Mouse (Mus musculus): ENCODE results near the gene Hyou1. TPM values are rescaled to one million over a fixed set of nuclear protein-coding genes. Genes with fewer than 3 reads are reported as not detected.

Hyou1 gene
- polyA plus RNA-seq, 1 experiment from 2014 or later = 26.8 TPM

DNA sequence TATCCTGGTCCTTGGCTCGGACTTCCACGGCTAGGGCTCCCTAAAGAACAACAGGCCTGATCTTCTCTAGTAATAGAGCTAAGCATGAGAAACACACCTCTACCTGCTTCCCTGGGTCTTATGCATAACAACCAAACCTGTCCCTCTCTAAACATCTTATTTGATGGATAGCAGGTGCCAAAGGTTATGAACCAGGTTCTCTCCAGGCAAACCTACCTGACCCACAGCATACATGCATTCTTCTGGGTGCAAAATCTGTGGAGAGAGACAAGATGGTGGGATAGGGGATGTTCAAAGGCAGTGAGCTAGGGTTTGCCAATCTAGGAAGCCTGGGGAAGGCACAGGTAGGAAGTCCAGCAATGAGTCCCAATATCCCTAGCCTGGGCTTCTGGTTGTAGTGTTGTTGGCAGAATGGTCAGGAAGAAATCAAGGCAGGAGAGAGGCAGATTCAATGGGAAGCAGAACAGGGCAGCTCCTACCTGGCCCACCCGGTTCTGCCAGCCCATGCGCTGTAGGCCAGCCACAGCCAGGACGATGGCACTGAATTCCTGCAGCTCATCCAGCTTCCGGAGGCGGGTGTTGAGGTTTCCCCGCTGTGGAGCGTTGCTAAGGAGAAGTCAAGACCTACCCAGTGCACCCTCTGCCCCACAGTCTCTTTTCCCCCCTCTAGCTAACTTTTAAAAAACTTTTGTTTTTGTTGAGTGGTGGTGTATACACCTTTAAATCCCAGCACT lies 41.7 kb upstream of the Hyou1 start:
- no peaks in the 10 kb centered on the region for H3K27me3 ChIP-seq (ENCODE audit: control insufficient read depth, insufficient read depth, low read depth, low read length)
- 57% methylated on average over 9 of the region's 9 CpGs for WGBS
- no peaks in the 10 kb centered on the region for H3K9me3 ChIP-seq (replicated peaks; ENCODE audit: control insufficient read depth, low read length, poor library complexity, severe bottlenecking)
- no peak overlapping the region for H3K4me2 ChIP-seq (ENCODE audit: low read length)
- H3K27ac ChIP-seq (ENCODE audit: low read length) = no peak overlapping the region
- no peak overlapping the region for H3K9ac ChIP-seq (ENCODE audit: low read depth, low read length)
- H3K4me3 ChIP-seq (ENCODE audit: low read depth, low read length) = no peak overlapping the region
- peaks cover 12% of the 10 kb centered on the region for H3K36me3 ChIP-seq (ENCODE audit: control insufficient read depth, insufficient read depth, low read length)
- no peak for ATAC-seq
- H3K4me1 ChIP-seq (ENCODE audit: control insufficient read depth, insufficient read depth, low read length) = peaks cover 18% of the 10 kb centered on the region

GRCm38 (mm10) chr9:44338574-44338973 lies 40.7 kb upstream of the Hyou1 start:
- peaks cover 5% of the 10 kb centered on the region; the same call in 1 of the 2 replicates for H3K36me3 ChIP-seq (ENCODE audit: control insufficient read depth, insufficient read depth, low read length)
- peaks cover 23% of the 10 kb centered on the region for H3K4me1 ChIP-seq (ENCODE audit: control insufficient read depth, insufficient read depth, low read length)
- no peak for ATAC-seq
- WGBS = 80% methylated on average over 5 of the region's 5 CpGs
- no peaks in the 10 kb centered on the region for H3K27me3 ChIP-seq (ENCODE audit: control insufficient read depth, insufficient read depth, low read depth, low read length)
- no peak overlapping the region for H3K4me3 ChIP-seq (ENCODE audit: low read depth, low read length)
- H3K9ac ChIP-seq (ENCODE audit: low read depth, low read length) = no peak overlapping the region
- H3K9me3 ChIP-seq (replicated peaks; ENCODE audit: control insufficient read depth, low read length, poor library complexity, severe bottlenecking) = no peaks in the 10 kb centered on the region
- H3K4me2 ChIP-seq (ENCODE audit: low read length) = no peak overlapping the region
- H3K27ac ChIP-seq (ENCODE audit: low read length) = no peak overlapping the region

DNA sequence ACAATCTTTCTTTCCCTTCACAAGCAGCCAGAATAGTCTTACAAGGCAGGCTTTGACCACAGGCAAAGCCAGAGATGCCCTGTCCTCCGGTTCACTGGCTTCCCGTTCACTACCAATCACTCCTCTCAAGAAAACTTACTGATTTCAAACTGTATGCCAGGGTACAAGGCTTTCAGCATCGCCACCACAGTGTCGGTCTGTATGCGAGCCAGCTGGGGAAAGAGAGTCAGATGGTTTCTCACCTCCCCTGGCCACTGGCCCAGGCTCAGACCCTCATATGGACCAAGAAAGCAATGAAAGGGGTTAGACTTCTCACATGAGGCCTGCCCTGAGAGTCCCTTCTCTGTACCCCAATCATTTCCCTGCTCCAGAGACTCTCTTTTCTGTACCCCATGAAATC lies 37.8 kb upstream of the Hyou1 start:
- Histone ChIP-seq H3K4me2 (ENCODE audit: low read length) (no peak overlapping the region), H3K27ac (ENCODE audit: low read length) (no peak overlapping the region), H3K9ac (ENCODE audit: low read depth, low read length) (no peak overlapping the region), H3K36me3 (ENCODE audit: control insufficient read depth, insufficient read depth, low read length) (peaks cover 5% of the 10 kb centered on the region; the same call in 1 of the 2 replicates), H3K4me1 (ENCODE audit: control insufficient read depth, insufficient read depth, low read length) (peaks cover 15% of the 10 kb centered on the region), H3K4me3 (ENCODE audit: low read depth, low read length) (no peak overlapping the region), H3K9me3 (replicated peaks; ENCODE audit: control insufficient read depth, low read length, poor library complexity, severe bottlenecking) (no peaks in the 10 kb centered on the region), H3K27me3 (ENCODE audit: control insufficient read depth, insufficient read depth, low read depth, low read length) (no peaks in the 10 kb centered on the region)
- 94% methylated on average over 5 of the region's 5 CpGs for WGBS
- ATAC-seq = no peak

DNA sequence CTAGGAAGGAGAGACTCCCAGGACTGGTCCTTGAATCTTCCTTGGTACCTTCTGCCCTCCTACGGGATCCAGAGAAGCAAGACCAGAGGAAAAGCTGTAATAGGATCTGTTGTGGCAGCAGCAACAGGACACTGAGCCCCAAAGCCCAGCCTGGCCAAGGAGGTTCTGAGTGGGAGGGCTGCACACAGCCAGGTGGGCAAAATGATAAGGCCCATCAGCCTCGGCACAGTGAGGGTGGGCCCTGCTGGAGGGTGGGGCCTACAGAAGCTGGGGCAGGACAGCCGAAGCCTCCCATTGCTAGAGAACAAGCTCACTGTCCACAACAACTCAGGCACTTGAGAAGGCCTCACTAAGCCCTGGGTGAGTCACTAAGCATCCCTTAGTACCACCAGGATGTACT lies 37.1 kb upstream of the Hyou1 start:
- Histone ChIP-seq H3K27me3 (ENCODE audit: control insufficient read depth, insufficient read depth, low read depth, low read length) (no peaks in the 10 kb centered on the region), H3K36me3 (ENCODE audit: control insufficient read depth, insufficient read depth, low read length) (peaks cover 5% of the 10 kb centered on the region; the same call in 1 of the 2 replicates), H3K27ac (ENCODE audit: low read length) (no peak overlapping the region), H3K4me1 (ENCODE audit: control insufficient read depth, insufficient read depth, low read length) (peaks cover 8% of the 10 kb centered on the region), H3K4me2 (ENCODE audit: low read length) (no peak overlapping the region), H3K4me3 (ENCODE audit: low read depth, low read length) (no peak overlapping the region), H3K9ac (ENCODE audit: low read depth, low read length) (peak overlapping the region; percentile 31; the same call in 1 of the 2 replicates), H3K9me3 (replicated peaks; ENCODE audit: control insufficient read depth, low read length, poor library complexity, severe bottlenecking) (no peaks in the 10 kb centered on the region)
- no peak for ATAC-seq
- 76% methylated on average over 3 of the region's 3 CpGs for WGBS

DNA sequence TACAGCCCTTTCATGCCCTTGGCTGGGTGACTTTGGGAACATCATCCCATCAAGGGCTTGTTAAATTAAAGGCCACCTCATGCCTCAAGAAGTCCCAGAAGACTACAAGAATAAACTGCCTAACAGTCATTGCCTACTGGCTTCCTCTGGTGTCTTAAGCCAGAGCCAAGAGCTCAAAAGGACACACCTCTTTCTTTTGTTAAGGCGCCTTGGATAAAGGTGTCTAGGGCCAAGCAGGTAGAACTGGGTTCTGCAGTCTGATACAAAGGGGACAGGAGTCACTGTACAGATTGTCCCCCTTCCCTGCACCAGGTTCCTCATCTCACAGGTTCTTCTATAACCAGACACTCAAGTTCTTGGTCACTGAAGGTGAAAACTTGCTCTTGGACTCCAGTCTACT lies 36.7 kb upstream of the Hyou1 start:
- Histone ChIP-seq H3K9me3 (replicated peaks; ENCODE audit: control insufficient read depth, low read length, poor library complexity, severe bottlenecking) (no peaks in the 10 kb centered on the region), H3K9ac (ENCODE audit: low read depth, low read length) (no peak overlapping the region), H3K36me3 (ENCODE audit: control insufficient read depth, insufficient read depth, low read length) (peaks cover 7% of the 10 kb centered on the region; the same call in 1 of the 2 replicates), H3K4me2 (ENCODE audit: low read length) (no peak overlapping the region), H3K4me3 (ENCODE audit: low read depth, low read length) (no peak overlapping the region), H3K4me1 (ENCODE audit: control insufficient read depth, insufficient read depth, low read length) (peaks cover 8% of the 10 kb centered on the region), H3K27ac (ENCODE audit: low read length) (no peak overlapping the region), H3K27me3 (ENCODE audit: control insufficient read depth, insufficient read depth, low read depth, low read length) (no peaks in the 10 kb centered on the region)
- 80% methylated on average over 1 of the region's 1 CpGs for WGBS
- no peak for ATAC-seq

- Histone ChIP-seq H3K4me2 (ENCODE audit: low read length) (peak overlapping the region; percentile 79), H3K9me3 (replicated peaks; ENCODE audit: control insufficient read depth, low read length, poor library complexity, severe bottlenecking) (no peaks in the 10 kb centered on the region), H3K9ac (ENCODE audit: low read depth, low read length) (peak overlapping the region; percentile 76), H3K4me1 (ENCODE audit: control insufficient read depth, insufficient read depth, low read length) (peaks cover 6% of the 10 kb centered on the region), H3K27ac (ENCODE audit: low read length) (peak overlapping the region; percentile 94), H3K36me3 (ENCODE audit: control insufficient read depth, insufficient read depth, low read length) (peaks cover 14% of the 10 kb centered on the region), H3K4me3 (ENCODE audit: low read depth, low read length) (peak overlapping the region; percentile 57), H3K27me3 (ENCODE audit: control insufficient read depth, insufficient read depth, low read depth, low read length) (no peaks in the 10 kb centered on the region)
- peak; percentile 12 for ATAC-seq
- WGBS = 14% methylated on average over 6 of the region's 6 CpGs
Measured at GRCm38 (mm10) chr9:44343290-44343689, 36.0 kb upstream of the Hyou1 start.

GRCm38 (mm10) chr9:44343781-44344421 lies 35.4 kb upstream of the Hyou1 start, which contains the start of gene Hmbs:
Hmbs (minus strand) TSS chr9:44344228.
- WGBS = under 1% methylated on average over 39 of the region's 39 CpGs

DNA sequence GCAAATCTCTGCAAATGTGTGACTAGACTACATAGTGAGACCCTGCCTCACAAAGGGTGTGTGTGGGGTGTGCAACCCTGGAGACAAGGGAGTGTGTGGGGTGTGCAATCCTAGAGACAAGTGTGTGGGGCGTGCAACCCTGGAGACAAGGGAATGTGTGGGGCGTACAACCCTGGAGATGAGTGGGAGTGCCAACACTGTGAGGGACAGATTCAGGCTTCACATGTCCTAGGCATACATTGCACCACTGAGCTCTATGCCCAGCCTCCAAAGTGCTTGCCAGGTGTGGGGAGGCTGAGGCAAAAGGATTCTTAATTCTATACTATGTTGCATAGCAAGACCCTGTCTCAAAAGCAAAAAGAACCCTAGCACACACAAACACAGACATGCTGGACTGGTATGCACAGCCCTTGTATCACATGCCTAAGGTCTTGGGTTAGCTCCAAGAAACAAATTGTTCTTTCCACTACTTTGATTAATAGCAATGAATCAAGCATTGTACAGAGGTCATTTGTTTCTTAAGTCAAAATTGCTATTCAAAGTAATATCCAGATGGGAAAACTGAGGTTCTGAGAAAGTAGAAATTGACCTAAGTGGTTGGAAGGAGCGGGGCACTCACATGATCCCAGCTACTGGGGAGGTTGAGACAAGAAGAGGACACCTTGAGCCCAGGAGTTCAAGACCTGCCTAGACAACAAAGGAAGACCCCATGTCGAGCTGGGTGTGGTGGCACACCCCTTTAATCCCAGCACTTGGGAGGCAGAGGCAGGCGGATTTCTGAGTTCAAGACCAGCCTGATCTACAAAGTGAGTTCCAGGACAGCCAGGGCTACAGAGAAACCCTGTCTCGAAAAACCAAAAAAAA lies 33.5 kb upstream of the Hyou1 start:
- H3K4me2 ChIP-seq (ENCODE audit: low read length) = no peak overlapping the region
- peaks cover 25% of the 10 kb centered on the region for H3K36me3 ChIP-seq (ENCODE audit: control insufficient read depth, insufficient read depth, low read length)
- H3K27ac ChIP-seq (ENCODE audit: low read length) = no peak overlapping the region
- WGBS = 91% methylated on average over 6 of the region's 6 CpGs
- no peak overlapping the region for H3K9ac ChIP-seq (ENCODE audit: low read depth, low read length)
- H3K4me1 ChIP-seq (ENCODE audit: control insufficient read depth, insufficient read depth, low read length) = peaks cover 6% of the 10 kb centered on the region
- ATAC-seq = no peak
- no peak overlapping the region for H3K4me3 ChIP-seq (ENCODE audit: low read depth, low read length)
- H3K9me3 ChIP-seq (replicated peaks; ENCODE audit: control insufficient read depth, low read length, poor library complexity, severe bottlenecking) = no peaks in the 10 kb centered on the region
- H3K27me3 ChIP-seq (ENCODE audit: control insufficient read depth, insufficient read depth, low read depth, low read length) = no peaks in the 10 kb centered on the region

More at GRCm38 (mm10) chr9:44343781-44344421, 35.4 kb upstream of the Hyou1 start, which contains the start of gene Hmbs:
- H3K36me3 ChIP-seq (ENCODE audit: control insufficient read depth, insufficient read depth, low read length) = peaks cover 16% of the 10 kb centered on the region
- H3K9me3 ChIP-seq (replicated peaks; ENCODE audit: control insufficient read depth, low read length, poor library complexity, severe bottlenecking) = no peaks in the 10 kb centered on the region
- ATAC-seq = peak; percentile 97
- peak within 1 kb of the TSS; percentile 57 for H3K4me3 ChIP-seq (ENCODE audit: low read depth, low read length)
- peak within 1 kb of the TSS; percentile 79 for H3K4me2 ChIP-seq (ENCODE audit: low read length)
- peak within 1 kb of the TSS; percentile 76 for H3K9ac ChIP-seq (ENCODE audit: low read depth, low read length)
- peaks cover 6% of the 10 kb centered on the region for H3K4me1 ChIP-seq (ENCODE audit: control insufficient read depth, insufficient read depth, low read length)
- no peaks in the 10 kb centered on the region for H3K27me3 ChIP-seq (ENCODE audit: control insufficient read depth, insufficient read depth, low read depth, low read length)
- peak within 1 kb of the TSS; percentile 94 for H3K27ac ChIP-seq (ENCODE audit: low read length)
